ENCODE assay signal across 11 mouse cellular contexts in genomic region chr4:114459591-114459990, GRCm38 (mm10). TPM values are rescaled to one million over a fixed set of nuclear protein-coding genes. Genes with fewer than 3 reads are reported as not detected.
DNase-seq lines count a peak whose midpoint lies in the region; ATAC-seq and TF ChIP-seq lines count a peak whose summit lies in the region.
"Had no signal": no experiment of that assay in that cellular context is flagged by ENCODE, and none has a peak within 500 bp of the region (broad histone marks: within the 10 kb centered on the region; RNA-seq: fewer than 3 reads in every experiment).

No protein-coding gene starts in this region.

- TF ChIP-seq CTCF in brain, embryonic 14.5 days (IDR thresholded peaks at IDR 0.05; ENCODE audit: borderline replicate concordance, extremely low read depth, insufficient read depth, insufficient read length) = no peak

- no peak for TF ChIP-seq POLR2A in brain, embryonic 14.5 days (IDR thresholded peaks at IDR 0.05; ENCODE audit: borderline replicate concordance, extremely low read depth, insufficient read depth, insufficient read length, poor library complexity, severe bottlenecking)

- WGBS in kidney, embryonic 15.5 days = 68% methylated on average over 5 of the region's 5 CpGs
- WGBS in midbrain, embryonic 10.5 days = 25% methylated on average over 5 of the region's 5 CpGs

- H3K9ac ChIP-seq in kidney, embryonic 15.5 days = no peak overlapping the region
- H3K9ac ChIP-seq: embryonic facial prominence, embryonic 15.5 days had no signal

- intact Hi-C loops in left cerebral cortex, postnatal 14 days (cut with DNase I) = no loop called here

- no peaks in the 10 kb centered on the region for H3K36me3 ChIP-seq in kidney, embryonic 15.5 days
- H3K36me3 ChIP-seq in midbrain, embryonic 10.5 days = no peaks in the 10 kb centered on the region
- H3K36me3 ChIP-seq: embryonic facial prominence, embryonic 15.5 days; G1E had no signal

- H3K27ac ChIP-seq in kidney, embryonic 15.5 days = no peak overlapping the region
- H3K27ac ChIP-seq in midbrain, embryonic 10.5 days (replicated peaks) = peak overlapping the region; percentile 38; the same call in 1 of the 2 replicates
- H3K27ac ChIP-seq: embryonic facial prominence, embryonic 15.5 days had no signal

- no peak overlapping the region for H3K4me2 ChIP-seq in kidney, embryonic 15.5 days
- H3K4me2 ChIP-seq: embryonic facial prominence, embryonic 15.5 days had no signal

- H3K4me1 ChIP-seq in kidney, embryonic 15.5 days = peaks cover 28% of the 10 kb centered on the region
- H3K4me1 ChIP-seq in midbrain, embryonic 10.5 days = peaks cover 21% of the 10 kb centered on the region
- H3K4me1 ChIP-seq: embryonic facial prominence, embryonic 15.5 days had no signal

- no peak overlapping the region for H3K4me3 ChIP-seq in kidney, embryonic 15.5 days (replicated peaks)
- no peak overlapping the region for H3K4me3 ChIP-seq in midbrain, embryonic 10.5 days
- H3K4me3 ChIP-seq: embryonic facial prominence, embryonic 15.5 days had no signal

- DNase-seq in kidney, postnatal 14 days = no peak
- peak; percentile 69 for DNase-seq in brain, embryonic 14.5 days (ENCODE audit: low read depth)
- peak; percentile 69 to 83 for DNase-seq in heart, adult 18-20 months
- no peak for DNase-seq in midbrain, embryonic 10.5 days (ENCODE audit: low spot score)
- DNase-seq in right cerebral cortex, postnatal 36 days (ENCODE audit: low spot score in 2 of 2) = no peak
- DNase-seq in ovary, postnatal 14 days (ENCODE audit: low spot score) = no peak
- DNase-seq in left cerebral cortex, postnatal 14 days (ENCODE audit: low spot score in 2 of 2) = no peak
- DNase-seq: right cerebral cortex, postnatal 14 days had no signal

- H3K9me3 ChIP-seq in kidney, embryonic 15.5 days (replicated peaks) = no peaks in the 10 kb centered on the region
- no peaks in the 10 kb centered on the region for H3K9me3 ChIP-seq in midbrain, embryonic 10.5 days (replicated peaks)
- H3K9me3 ChIP-seq: embryonic facial prominence, embryonic 15.5 days had no signal

- ATAC-seq in kidney, embryonic 15.5 days (replicated peaks; ENCODE audit: low FRiP score) = peak; percentile 26; the same call in 1 of the 2 replicates

- no peaks in the 10 kb centered on the region for H3K27me3 ChIP-seq in kidney, embryonic 15.5 days
- H3K27me3 ChIP-seq in midbrain, embryonic 10.5 days (ENCODE audit: low read depth, poor library complexity, severe bottlenecking) = no peaks in the 10 kb centered on the region
- H3K27me3 ChIP-seq: embryonic facial prominence, embryonic 15.5 days had no signal

RNA-seq across cellular contexts. Expression of gene Trabd2b, which starts 53.1 kb away (rescaled TPM):
- 4.9 TPM in 2 replicates for polyA plus RNA-seq in kidney, embryonic 15.5 days (2015; fragmentation: Nextera tagmentation; extraction: Ambion mirVana)
- polyA plus RNA-seq in brain, embryonic 14.5 days (2012; rRNA removed) = 0.61 and 1.5 TPM in 2 replicates
- 10 to 100 TPM; 55.0 to 56.7 TPM for total RNA-seq in heart, adult 18-20 months (2021)
- 1.8 TPM in 2 replicates for polyA plus RNA-seq in midbrain, embryonic 10.5 days (2016; fragmentation: Nextera tagmentation; extraction: Ambion mirVana)
- total RNA-seq in left cerebral cortex, postnatal 14 days (2021) = 1 to 10 TPM; 4.1 to 4.9 TPM
- polyA plus RNA-seq: G1E had no signal

Comparison
In these comparisons a context has a peak if more than half of its experiments do, and no peak if none do; other contexts are left out.
1. DNase-seq: peak in brain, embryonic 14.5 days (single experiment) and heart, adult 18-20 months (2 of 2); none in kidney, postnatal 14 days (single experiment), midbrain, embryonic 10.5 days (single experiment), right cerebral cortex, postnatal 36 days (0 of 2), ovary, postnatal 14 days (single experiment) and left cerebral cortex, postnatal 14 days (0 of 2).